Mouse (Mus musculus) MN1 (cell line): ENCODE data around the gene Mrpl48.
A peak's percentile ranks its signal among the peaks of the same experiment; 100 is the strongest.

ENCODE experiments used
- DNase-seq: peaks from one replicate; pipeline ENCODE4 v3.0.0-alpha.2; 2016; ENCODE audit warnings: low spot score

The Mrpl48 gene

DNA sequence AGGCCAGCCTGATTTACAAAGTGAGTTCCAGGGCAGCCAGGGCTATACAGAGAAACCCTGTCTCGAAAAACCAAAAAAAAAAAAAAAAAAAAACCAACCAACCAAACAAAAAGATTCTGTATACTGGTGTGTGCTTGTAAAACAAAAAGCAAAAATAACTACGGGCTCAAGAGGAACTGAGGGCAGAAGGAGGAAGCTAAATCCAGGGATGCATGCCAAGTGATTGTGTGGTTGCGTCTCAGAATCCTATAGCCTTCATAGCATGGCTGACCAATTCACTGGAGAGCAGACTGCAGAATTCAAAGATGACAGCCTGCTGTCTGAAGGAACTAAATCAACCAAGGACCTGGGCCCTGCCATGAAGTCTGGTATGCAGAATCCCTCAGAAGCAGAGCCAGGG, 73.9 kb downstream of the Mrpl48 start:
- DNase-seq: no peak

DNA sequence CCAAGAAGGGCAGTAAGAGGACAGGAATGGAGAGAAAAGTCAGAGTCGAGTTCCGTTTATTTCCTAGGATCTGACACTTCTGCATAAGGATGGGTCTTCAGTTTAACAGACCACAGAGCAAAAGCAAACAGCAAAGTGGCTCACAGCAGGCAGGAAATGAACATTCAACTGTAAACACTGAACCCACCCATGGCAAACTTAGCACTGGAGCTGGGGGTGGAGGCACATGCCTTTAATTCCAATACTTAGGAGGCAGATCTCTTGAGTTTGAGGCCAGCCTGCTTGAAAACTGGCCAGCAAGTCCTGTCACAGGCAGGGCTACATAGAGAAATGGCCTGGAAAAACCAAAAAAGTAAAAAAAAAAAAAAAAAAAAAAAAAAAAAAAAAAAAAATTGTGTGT, 74.6 kb downstream of the Mrpl48 start:
- DNase-seq: no peak

DNA sequence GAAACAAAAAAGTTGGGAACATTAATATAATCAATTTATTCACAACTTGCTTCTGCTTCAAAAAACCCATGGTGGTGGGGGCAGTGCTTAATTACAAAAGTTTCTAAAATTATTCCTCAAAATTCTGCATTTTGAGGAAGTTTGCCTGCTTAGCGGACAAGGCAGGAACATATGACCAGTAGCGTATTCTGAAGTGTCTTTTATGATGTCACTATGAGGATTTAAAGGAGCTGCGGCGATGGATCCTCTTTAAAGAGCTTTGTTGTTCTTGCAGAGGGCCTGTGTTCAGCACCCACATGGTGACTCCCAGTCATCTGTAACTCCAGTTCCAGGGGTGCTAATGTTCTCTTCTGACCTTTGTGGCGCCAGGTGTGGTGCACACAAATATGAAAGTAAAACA, 77.3 kb downstream of the Mrpl48 start:
- DNase-seq: no peak

DNA sequence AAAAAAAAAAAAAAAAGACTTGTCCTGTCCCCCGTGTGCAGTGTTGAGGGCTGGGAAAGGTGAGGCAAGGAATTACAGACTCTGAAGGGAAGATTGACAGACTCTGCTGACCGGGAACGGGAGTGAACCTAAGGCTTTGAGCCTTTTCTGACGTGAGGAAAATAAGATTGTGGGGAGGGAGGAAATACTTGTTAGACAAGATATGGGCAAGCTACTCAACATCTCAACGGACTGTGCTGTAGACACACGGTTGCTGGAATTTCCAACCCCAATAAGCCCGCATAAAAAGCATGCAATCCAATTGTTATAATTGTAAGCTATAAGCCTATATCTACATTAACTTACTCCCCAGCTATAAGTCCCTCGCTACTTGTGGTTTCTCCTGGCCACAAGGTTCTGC, 83.4 kb downstream of the Mrpl48 start:
- DNase-seq: no peak

DNA sequence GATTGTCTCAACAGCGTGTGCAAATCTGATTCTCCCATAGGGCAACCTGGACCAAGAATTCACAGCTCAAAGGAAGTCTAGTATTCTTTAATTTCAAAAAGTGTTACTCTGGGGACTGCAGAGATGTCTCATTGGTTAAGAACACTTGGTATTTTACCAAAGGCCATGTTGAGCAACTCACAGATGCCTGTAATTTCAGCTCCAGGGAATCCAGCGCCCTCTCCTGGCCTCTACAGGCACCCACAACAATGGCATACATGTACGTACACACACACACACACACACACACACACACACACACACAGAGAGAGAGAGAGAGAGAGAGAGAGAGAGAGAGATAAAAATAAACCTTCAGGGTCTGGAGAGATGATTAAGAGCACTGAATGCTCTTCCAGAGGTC, 85.9 kb downstream of the Mrpl48 start:
- DNase-seq: no peak

DNA sequence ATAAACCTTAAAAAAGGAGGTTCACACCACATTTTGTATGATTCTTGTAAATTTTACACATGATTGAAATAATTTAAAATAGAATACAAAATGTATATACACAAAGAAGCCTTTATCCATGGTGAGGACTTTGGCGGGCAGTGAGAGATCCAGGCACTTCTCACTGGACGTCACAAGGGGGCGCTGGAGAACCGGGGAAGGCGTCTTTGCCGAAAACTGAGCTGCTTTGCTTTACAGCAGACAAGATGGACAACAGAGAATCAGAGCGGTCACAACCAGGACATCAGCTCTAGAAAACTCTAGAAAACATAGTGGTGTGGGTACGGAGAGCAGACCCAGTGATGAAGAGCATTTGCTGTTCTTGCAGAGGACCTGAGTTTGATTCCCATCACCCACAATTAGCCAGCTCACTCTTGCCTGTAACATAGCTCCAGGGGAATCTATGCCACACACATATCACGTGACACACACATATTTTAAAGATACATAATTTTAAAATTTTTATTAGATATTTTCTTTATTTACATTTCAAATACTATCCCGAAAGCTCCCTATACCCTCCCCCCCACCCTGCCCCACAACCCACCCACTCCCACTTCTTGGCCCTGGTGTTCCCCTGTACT, 87.3 kb downstream of the Mrpl48 start:
- peak; percentile 82 for DNase-seq

DNA sequence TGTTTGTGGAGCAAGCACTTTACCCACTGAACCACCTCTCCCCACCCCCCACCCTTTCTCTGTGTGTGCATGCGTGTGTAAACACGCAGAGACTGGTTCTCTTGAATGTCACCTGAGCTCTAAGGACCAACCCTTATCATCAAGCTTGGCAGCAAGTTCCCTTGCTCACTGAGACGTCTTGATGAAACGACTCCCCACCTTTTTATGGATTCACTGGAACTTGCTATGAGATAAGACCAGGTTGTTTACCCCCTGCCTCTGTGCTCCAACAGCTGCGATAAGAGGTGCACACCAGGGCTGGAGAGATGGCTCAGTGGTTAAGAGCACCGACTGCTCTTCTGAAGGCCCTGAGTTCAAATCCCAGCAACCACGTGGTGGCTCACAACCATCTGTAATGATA, 87.9 kb downstream of the Mrpl48 start:
- DNase-seq: no peak

DNA sequence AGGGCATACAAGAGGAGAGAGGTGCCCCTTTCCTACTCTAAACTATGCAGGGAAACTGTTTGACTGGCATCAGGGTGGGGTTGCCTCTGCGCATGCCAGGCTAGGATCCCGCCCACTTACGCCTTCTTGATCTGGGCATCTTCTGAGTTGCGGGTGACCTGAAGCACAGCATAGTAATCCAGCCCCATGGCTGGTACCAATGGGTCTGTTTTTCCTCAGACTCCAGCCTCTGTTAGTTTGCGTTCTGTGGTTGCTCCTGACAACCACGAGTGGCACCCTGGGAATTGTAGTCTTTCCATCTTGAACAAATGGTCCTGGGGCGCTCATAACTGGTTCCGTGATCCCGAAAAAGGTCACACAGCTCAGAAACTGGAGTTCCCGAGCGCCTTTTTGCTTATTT, 93.5 kb downstream of the Mrpl48 start, which contains the start of gene Dnajb13:
Gene Dnajb13 (minus strand): TSS at position 388 of the 400 bp plus-strand sequence.
- peak; percentile 58 for DNase-seq

DNA sequence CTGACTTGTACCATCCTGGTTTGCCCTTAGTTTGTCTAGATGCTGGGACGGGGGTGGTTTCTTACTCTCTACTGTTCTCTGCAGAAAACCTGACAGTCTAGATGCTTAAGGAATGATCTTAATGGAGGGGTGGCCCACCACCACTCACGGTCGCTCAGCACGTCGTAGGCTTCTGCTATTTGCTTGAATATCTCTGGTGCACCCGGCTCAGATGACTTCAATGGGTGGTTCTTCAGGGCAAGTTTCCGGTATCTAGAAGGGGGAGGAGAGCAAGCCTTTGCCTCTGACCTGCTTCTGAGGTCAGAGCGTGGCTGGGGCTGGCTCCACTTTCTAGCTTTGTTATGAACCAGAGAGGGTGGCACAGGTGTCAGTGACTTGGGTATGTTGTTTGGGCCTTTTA, 96.5 kb downstream of the Mrpl48 start:
- no peak for DNase-seq

DNA sequence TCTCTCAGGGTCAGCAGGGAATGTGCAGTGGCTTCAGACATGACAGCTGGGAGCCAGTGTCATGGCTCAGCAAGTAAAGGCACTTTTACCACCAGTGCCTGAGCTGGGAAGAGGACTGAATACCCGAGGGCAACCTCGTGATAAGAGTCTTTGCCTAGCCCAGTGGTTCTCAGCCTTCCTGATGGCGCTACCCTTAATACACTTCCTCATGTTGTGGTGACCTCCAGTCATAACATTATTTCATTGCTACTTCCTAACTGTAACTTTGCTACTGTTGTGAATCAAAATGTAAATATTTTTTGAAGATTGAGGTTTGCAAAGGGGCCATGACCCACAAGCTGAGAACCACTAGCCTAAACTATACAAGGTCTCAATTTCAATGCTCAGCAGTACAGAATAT, 99.4 kb downstream of the Mrpl48 start:
- no peak for DNase-seq

DNA sequence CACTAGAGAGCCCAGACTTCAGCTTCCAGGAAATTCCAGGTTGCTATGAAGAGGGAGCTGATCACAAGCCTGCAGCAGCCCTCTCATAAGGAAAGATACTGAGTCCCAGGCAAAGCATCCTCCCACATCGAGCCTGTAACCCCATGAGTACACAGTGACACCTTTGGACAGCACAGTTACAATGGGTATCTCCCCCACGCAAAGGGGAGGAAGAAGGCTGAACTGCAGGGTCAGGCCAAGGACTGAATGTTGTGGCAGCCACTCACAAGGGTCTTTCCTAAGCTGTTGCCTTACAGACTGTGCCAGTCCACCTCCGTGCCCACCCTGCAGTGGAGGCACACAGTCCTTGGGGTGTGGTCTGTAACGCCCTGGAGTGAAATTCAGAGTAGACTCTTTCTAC, 101.6 kb downstream of the Mrpl48 start:
- no peak for DNase-seq

DNA sequence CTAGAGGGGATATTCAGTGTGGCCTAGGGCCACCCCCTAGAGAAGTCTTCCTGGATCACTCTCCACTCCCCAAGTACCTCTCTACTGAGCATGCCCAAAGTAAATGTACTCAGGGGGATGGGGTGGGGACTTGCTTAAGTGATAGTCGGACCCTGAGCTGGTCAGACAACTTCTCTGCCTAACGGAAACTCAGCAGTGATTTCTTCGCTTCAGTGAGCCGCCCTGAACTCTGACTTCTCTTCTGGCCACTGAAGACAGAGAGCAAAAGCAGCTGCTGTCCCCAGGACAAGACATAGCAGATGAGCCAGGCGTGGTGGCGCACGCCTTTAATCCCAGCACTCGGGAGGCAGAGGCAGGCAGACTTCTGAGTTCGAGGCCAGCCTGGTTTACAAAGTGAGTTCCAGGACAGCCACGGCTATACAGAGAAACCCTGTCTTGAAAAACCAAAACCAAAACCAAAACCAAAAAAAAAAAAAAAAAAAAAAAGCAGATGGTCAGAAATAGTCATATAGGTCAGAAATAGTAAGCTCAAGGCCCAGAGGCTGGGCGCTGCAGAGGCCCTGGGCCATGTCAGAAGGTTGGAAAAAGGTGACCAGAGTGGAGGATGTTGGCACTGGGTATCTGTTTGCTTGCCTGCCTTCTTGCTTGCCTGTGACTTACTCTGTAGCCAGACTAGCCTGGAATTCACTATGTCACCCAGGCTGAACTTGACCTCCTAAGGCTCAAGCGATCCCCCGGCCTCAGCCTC, 103.2 kb downstream of the Mrpl48 start:
- DNase-seq: no peak

DNA sequence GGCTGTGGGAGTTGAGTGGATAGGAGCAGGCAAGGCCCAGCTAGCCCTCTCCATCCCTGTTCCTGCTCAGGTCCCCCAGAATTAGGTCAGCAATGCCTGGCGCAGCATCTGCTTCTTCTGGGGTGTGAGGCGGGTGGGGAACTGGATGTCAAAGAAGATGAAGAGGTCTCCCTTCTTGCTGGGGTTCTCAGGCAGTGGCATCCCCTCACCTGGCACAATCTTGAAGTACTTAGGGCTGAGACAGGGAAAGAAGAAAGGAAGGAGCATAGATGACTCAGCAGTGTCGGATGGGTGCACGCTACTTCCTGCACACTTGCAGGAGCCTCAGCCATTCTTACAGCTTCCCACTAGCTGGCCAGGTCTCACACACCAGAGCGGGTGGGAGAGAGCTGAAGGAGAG, 105.0 kb downstream of the Mrpl48 start:
- DNase-seq: no peak

DNA sequence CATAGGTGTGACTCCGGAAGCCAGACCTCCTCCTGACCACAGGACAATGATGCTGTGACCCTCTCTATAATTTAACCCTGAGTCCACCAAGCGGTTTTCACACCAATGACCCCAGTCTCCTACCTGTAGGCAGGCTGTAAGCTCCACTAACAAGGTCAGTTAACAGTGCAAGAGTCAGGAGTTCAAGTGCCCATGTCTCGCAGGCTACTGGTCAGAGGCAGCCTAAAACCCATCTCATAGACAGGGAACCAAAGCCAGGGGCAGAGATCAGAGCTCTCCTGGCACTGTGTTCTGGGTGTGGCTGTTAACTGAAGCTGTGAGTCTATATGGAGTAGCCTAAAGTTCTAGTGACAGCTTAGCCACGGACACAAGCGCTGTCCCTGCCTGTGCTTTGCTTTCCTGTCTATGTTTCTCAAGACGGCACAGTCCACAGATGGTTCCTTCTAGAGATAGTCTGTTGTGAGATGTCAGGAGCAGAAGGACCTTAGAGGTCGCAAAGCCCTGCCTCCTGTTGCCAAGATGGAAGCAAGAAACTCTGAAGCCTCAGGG, 105.7 kb downstream of the Mrpl48 start:
- DNase-seq: no peak

DNA sequence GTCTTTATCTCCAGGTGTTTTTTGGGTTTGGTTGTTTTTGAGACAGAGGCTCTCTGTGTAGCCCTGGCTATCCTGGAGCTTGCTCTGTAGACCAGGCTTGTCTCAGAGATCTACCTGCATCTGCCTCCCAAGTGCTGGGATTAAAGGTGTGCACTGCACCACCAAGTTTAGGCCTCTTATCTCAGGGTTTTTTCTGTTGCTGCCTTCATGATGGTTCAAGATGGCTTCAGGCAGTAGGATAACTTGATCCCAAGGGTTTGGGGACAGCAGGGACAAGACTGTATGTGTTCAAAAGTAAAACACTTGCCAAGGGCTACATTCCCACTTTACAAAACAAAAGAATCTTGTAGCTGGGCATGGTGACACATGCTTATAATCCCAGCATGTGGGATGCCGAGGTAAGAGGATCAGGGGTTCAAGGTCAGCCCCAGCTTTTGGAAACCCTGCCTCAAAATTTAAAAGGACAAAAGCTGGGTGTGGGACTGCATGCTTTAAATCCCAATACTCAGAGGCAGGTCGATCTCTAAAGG, 106.2 kb downstream of the Mrpl48 start:
- DNase-seq: no peak

DNA sequence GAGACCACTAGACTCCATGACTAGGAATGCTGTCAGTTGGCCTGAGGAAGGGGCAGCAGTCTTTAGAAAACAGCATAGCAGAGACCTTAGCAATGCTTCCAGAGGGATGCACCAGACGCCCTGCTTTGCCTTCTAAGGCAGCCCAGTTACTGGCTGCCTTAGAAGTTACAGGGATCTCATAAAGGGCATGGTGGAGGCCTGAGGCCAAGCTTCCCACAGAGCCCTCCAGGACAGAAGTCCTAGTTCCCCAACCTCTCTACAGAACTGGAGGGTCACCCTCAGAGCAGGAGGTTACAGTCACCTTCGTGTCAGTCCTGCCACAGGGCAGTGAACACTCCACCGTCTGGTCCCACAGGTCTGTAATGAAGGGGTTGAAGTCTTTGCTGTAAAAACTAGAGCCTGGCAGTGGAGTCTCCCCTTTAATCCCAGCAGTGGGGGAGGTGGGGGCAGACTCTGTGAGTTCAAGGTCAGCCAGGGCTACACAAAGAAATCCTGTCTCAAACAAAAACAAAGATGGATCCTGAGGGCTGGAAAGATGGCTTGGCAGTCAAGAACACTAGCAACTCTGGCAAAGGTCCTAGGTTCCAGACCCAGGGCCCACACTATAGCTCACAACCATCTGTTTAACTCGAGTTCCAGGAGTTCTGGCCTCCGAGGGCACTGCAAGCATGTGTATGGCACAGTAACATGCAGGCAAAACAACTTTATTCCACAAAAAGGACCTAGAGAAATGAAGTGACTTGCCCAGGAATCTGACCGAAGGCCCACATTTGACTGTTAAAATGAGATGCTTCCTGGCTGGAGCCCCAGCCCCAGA, 106.9 kb downstream of the Mrpl48 start:
- DNase-seq: no peak

DNA sequence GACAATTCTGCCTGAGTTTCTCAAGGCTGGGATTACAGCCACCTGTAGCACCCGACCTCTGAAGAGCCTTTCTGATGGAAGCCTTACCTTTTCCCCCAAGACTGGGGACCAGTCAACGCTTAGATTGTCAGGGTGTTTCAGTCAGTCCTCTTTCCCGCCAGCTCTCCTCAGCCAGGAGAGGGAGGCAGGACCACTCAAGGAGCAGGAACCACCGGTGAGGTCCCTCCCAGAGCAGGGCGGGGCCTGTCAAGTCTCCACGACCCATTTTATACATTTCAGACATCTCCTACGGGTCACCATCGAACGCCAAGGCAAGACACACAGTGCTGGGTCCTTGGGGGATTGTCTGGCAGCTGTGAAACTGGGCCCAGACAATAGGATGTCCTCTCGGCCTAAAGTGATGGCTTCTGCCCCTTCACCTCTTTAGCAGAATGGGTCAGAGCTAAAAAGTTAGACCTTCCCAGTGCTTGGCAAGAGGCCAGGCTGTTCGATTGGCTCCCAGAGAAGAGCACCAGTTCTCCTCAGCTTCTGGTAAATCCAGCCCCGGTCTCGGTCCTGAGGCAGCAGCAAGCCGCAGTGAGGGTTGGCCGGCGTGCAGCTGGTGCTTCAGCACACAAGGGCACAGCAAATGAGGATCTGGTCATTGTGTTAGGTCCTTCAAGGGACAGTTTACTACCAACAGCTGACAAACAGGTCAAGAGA, 107.7 kb downstream of the Mrpl48 start:
- peak; percentile 58 for DNase-seq

DNA sequence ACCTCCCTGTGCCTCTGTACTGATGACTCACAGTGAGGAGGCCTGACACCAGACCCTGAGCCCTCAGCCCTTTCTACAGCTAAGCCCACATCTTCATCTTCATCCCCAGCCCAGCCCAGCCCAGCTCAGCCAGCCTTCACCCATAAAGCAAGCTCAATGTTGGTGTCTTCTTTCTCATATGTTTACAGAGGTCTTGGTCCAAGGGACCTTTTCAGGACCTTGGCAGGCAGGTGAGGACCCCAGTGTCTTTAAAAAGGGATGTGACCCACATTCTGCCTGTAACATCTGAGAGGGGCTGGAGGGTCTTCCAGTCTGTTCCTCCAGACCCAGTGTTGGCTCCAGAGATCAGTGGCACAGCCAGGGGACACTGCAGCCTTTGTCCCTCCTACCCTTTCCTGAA, 108.6 kb downstream of the Mrpl48 start:
- DNase-seq: no peak

DNA sequence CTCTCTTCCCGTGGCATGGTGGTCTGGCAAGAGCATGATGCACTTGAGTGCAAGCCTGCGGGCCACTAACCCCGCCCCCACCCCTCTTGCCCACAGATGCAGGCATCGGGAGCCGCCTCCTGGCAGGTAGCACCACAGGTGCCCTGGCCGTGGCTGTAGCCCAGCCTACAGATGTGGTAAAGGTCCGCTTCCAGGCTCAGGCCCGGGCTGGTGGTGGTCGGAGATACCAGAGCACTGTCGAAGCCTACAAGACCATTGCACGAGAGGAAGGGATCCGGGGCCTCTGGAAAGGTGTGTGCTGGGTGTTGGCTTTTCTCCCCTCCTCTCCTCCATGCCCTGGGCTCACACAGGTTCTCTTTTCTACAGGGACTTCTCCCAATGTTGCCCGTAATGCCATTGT, 110.1 kb downstream of the Mrpl48 start:
- DNase-seq: no peak

DNA sequence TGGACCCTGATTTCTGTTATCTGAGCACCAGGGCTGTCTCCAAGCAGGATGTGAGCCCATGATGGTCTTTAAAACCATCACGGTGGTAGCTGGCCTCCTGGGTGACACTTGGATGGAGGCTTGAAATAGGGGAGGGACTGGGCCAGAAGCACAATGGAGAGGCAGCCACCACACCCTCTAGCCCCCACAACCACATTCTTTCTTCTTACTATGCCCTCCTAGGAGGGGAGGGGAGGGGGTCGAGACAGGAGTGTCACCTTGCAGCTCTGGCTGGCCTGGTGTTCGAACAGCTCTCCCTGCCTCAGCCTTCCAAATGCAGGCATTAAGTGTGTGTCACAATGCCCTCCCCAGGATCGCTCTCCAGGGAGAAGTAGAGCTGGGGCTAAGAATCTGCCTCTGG, 110.7 kb downstream of the Mrpl48 start:
- no peak for DNase-seq

DNA sequence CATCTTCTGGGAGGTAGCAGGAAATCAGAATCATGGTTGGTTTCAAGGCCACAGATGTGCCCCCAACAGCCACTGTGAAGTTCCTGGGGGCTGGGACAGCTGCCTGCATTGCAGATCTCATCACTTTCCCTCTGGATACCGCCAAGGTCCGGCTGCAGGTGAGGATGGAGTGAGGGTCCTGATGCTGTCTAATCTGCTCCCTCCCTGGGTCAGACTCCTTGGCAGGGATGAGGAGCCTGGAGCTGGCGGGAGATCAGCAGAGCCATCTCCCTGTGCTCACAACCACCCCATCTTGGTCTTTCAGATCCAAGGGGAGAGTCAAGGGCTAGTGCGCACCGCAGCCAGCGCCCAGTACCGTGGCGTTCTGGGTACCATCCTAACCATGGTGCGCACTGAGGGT, 111.3 kb downstream of the Mrpl48 start:
- DNase-seq: no peak

DNA sequence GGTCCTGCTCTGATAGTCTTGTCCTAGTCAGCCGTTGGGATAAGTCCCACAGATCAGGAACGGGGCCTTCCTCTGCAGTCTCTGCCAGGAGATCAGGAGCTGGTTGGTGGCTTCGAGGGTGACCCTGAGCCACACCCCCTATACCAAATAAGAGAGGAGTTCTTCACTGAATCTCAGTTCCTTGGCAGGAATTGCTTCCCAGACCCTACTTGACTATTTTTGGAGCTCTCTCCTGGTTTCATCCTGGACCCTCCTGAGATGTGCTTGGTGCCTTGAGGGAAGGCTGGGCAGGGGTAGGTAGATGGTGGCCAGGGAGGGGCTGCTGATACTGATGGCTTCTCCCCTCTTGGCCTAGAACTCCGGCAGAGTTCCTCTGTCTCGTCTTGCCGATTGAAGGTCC, 111.7 kb downstream of the Mrpl48 start:
- DNase-seq: no peak
